Mouse (Mus musculus): ENCODE measurements around the gene Rps6ka1.
"Not testable (repeated sequence)": the region's sequence is repeated elsewhere in the genome, so short reads cannot be mapped to it uniquely, and the experiment has no call there.

Rps6ka1 gene

GRCm38 (mm10) chr4:133854621-133855020, 33.0 kb downstream of the Rps6ka1 start:
- DNase-seq, result no peak

DNA sequence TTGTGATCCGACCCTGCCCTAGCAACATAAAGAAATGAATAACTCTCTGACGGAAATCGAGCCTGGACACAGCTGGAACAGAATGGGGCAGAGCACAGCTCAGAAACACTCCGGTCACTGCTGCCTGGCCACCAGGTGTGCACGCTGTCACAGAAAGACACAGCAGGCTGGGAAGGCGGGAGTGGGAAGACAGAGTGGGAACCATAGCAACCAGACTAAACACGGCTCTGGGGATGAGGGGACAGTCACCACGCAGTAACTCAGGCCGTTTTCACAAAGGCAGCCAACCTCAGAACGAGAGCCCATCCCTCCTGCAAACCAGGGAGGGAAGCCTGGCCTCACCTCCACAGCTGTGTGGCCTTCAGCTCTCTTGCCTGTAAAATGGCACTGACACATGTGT, 34.0 kb downstream of the Rps6ka1 start:
- DNase-seq, result no peak

DNA sequence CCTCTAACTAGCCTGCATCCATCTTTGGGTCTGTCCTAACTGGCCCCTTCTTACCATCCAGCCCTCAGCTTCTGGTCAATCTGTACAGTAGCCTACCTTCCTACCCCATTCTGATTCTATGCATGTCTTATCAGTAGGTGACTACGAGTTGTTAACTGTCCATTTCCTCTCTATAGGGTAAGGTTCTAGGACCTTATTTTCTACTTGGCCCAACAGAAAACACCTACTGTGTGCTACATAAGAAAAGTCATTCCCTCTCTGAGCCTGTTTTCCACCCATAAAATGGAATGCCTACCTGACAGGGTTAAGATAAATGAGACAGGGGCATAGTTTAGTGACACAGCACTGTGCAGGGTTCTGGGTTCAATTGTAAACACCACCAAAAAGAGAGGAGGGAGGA, 41.0 kb downstream of the Rps6ka1 start:
- no peak for DNase-seq

- DNase-seq, result no peak
Measured at GRCm38 (mm10) chr4:133845060-133845459, 42.5 kb downstream of the Rps6ka1 start.

DNA sequence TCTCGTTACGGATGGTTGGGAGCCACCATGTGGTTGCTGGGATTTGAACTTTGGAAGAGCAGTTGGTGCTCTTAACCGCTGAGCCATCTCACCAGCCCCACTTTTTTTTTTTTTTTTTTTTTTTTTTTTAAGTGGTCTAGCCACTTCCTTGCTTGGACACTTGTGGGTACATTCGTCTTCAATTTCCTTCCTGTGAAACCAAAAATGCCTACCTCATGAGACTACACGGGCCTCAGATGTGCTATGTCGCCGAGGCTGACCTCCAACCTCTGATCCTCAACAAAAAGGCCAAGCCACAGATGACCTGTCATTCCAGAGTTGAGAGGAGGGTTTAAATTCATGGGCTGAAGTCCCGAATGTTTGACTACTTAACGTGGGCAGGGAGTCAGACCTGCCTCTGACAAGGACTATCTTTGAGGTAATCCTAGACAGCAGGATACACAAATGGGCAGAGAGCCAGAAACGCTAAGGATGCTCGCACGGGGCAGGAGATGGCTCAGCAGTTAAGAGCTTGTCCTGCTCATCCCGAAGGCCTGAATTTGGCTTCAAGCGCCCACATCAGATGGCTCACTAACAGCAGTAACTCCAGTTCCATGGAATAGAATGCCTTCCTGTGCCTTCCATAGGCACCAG, 43.3 kb downstream of the Rps6ka1 start:
- no peak for DNase-seq

- peak; percentile 32 to 53 for DNase-seq
Measured at GRCm38 (mm10) chr4:133842992-133843737, 44.4 kb downstream of the Rps6ka1 start.

GRCm38 (mm10) chr4:133841756-133842483, 45.7 kb downstream of the Rps6ka1 start:
- not testable (repeated sequence) for DNase-seq

- DNase-seq, result peak; percentile 84 to 91
Measured at GRCm38 (mm10) chr4:133841035-133841434, 46.6 kb downstream of the Rps6ka1 start.

GRCm38 (mm10) chr4:133840501-133840900, 47.1 kb downstream of the Rps6ka1 start:
- peak in 1 of 2 experiments; percentile 42 for DNase-seq

DNA sequence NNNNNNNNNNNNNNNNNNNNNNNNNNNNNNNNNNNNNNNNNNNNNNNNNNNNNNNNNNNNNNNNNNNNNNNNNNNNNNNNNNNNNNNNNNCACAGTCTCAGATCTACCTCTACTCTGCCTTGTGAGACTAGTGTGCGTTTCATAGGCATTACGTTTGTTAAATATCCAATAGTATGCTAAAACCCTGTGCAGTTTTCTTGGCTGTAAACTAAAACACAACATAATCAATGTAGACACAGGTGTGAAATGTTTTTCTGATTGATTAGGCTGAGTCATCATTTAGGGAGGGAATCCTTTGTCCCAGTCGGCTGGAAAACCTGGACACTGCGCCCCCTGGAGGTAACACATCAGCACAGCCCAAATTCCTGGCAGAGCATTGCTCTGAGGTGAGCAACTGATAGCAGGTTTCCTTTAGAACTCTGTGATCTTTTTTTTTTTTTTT, 48.2 kb downstream of the Rps6ka1 start:
- DNase-seq, result peak in 1 of 2 experiments; percentile 50

DNA sequence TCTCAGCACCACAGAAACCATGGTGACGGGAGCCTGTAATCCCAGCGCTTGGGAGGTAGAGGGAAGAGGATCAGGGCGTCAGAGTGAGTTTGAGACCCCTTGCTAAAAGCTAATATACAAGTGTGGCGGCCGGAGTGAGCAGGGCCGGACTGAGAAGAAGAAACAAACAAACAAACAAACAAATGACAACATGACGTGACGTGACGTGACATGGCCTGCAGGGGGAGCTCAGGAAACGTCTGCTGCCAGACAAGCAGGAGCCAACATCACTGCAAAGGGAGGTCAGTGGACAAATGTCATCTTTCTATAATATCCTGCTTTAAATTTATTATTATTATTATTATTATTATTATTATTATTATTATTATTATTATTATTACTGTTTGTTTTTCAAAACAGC, 51.0 kb downstream of the Rps6ka1 start:
- DNase-seq, result peak; percentile 54

DNA sequence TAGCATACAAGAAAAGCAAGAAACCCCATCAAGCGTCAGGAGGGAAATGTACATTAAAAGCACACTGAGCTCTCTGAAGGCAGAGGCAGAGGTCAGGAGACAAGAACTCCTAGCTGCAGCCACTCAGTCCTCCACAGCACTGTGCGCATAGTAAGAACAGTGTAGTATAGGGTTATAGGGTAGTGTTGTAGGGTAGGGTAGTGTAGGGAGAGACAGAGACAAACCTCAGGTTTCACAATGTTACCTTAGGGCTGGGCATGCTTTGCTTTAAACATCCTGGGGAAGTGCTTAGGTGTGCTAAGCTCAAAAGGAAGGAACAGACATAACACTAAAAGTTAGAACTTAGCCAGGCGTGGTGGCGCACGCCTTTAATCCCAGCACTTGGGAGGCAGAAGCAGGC, 52.4 kb downstream of the Rps6ka1 start:
- no peak for DNase-seq

- no peak for DNase-seq
Measured at GRCm38 (mm10) chr4:133832945-133833874, 54.4 kb downstream of the Rps6ka1 start.

GRCm38 (mm10) chr4:133830453-133830852, 57.1 kb downstream of the Rps6ka1 start:
- no peak for DNase-seq

DNA sequence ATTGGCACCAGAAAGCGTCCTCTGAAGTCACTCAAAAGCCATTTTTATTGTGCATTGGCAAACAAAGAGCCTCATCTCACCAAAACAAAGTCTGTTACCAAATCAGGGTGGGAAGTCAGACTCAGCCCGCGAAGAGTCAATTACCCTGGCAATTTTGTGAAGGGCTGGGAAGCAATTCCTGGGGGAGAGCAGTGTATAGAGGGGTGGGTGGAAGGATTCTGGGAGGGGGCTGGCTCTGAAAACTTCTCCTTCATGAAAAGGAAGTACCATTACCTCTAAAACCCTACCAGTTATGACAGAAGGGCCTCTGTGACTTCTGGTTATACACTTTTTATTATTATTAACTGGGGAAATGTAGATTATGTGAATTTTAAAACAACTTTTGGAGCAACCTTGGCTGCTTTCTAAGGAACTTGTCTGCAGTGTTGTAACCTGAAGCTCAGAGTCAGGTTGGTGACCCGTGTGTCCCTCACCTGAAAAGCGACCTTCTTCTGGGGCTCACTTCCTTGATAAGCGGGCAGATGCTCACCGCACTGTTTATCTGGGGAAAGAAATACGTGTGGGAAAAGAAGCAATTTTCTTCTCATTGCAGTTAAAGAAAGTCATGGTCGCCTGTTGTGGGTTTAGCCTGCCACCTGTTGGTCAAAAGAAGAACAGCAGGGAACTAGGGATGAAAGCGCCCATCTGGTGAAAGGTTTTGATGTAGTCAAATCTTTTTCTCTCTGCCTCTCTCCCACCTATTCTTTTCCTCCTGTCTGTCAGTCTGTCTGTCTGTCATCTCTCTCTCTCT, 58.1 kb downstream of the Rps6ka1 start:
- peak; percentile 74 to 78 for DNase-seq

DNA sequence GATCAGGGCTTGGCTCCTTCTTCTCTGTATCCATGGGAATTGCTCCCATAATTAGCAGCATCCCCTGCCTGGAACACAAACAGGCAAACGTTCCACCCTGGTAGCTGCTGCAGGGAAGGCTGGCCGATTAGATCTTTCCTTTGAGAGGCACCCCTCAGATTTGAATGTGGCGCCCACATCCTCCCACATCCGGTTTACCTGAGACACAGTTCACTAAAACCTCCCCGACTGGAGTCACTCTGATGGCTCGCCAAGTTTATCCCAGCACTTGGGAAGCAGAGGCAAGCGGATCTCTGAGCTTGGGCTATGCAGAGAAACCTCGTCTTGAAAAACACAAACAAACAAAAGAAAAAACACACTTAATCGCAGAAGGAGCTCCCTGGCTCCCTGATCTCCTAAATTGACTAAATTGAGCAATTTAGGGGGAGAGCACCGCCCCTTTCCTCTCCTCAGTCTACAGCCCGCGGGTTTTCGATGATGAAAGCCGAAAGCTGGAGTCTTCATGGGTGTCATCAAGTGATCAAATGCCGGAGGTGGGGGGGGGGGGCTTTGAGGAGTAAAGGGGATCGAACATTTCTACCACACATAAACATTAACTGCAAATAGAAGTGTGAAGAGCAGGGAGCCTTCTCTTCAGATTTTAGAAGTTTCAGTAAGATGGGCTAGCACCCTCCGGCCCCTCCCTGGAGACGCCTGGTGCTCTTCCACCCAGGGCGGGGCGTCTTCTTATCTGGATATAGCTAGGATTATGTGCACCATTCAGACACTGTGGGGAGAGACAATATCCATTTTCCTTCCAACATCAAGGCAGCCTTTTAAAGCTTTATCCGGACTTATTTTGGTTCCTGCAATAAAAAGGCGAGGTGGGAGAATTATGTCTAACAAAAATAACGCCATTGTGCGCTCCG, 59.5 kb downstream of the Rps6ka1 start:
- DNase-seq, result peak; percentile 66 to 70

- no peak for DNase-seq
Measured at GRCm38 (mm10) chr4:133827354-133827753, 60.2 kb downstream of the Rps6ka1 start.

- DNase-seq, result no peak
Measured at GRCm38 (mm10) chr4:133825731-133826130, 61.9 kb downstream of the Rps6ka1 start.

DNA sequence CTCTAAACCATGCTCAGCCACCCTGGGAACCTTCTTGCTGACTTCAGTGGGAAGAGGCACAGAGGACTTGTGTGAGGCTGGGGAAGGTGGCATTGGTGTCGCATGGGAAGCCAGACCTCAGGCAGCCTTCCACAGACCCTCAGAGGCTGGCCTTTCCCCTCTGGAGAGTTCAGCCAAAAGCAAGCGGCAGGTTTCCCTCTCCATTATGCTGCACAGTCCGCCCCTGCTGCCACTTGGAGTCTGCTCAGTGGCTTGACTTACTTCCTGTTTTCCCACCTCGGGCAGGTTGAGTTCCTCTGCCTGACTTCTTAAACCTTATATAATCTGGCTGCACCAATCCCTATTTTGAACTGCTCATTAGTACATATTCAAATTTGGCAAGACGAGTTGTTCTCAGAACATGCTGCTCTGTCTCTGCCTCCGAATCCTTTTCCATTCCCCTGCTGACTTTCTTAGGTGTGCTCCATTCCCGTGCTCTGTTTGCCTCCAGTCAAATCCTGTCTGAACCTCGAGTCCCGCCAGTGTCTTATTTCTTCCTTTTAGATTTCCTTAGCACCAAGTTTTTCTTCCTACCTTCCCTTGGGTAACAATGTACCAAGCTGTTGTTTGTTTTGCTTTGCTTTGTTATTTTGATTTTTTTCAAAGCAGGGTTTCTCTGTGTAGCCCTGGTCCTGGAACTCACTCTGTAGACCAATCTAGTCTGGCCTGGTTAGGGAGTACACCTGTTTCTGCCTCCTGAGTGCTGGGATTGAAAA, 66.6 kb downstream of the Rps6ka1 start:
- no peak for DNase-seq

DNA sequence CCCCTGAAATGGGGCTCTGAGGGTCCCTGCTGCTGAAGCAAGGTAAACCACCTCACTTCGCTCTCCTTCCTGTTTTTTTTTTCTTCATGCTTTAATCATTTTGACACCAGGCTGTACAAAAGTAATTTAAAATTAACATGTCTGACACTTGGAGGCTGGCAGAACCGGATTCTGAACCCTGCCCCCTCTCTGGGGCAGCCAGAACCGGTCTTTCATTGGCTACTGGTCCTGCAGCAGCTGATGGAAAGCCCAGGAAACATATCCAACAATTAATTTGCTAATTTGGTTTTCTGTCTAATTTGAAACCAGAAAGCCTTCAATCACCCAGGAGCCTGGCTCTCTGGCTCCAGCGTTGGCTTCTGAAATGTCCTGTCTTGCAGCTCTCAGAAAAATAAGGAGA, 67.4 kb downstream of the Rps6ka1 start:
- no peak for DNase-seq

All from thymus, postnatal 36 days (tissue).